Mouse (Mus musculus) heart, embryonic 13.5 days (tissue): ENCODE data around the gene Dzip1l. TPM values are rescaled to one million over a fixed set of nuclear protein-coding genes. Genes with fewer than 3 reads are reported as not detected.

Experiments
- ATAC-seq: fragments of 200-750 bp; cut with Nextera tagmentation; 2 replicates; pipeline ENCODE4 v1.8.0; 2017; ENCODE audit warnings: moderate TSS enrichment; ENCODE audit not compliant: insufficient number of reproducible peaks, low FRiP score, low TSS enrichment; ENCODE audit errors: extremely low read depth
- H3K27ac ChIP-seq: fragments of 300-500 bp; sonication (generic); replicated peaks from 2 replicates; pipeline ENCODE4 v1.5.1; 2015; ENCODE audit warnings: moderate library complexity, mild to moderate bottlenecking, inconsistent platforms
- H3K27me3 ChIP-seq: fragments of 300-500 bp; sonication (generic); replicated peaks from 2 replicates; pipeline ENCODE4 v1.6.1; 2015; ENCODE audit warnings: mild to moderate bottlenecking, inconsistent platforms
- H3K36me3 ChIP-seq: fragments of 300-500 bp; sonication (generic); 2 replicates; pipeline ENCODE4 v1.6.1; 2015; ENCODE audit warnings: mild to moderate bottlenecking, inconsistent platforms
- H3K4me1 ChIP-seq: fragments of 300-500 bp; sonication (generic); 2 replicates; pipeline ENCODE4 v1.6.1; 2015; ENCODE audit warnings: inconsistent platforms
- H3K4me2 ChIP-seq: fragments of 300-500 bp; sonication (generic); 2 replicates; pipeline ENCODE4 v1.6.1; 2015; ENCODE audit warnings: inconsistent platforms, mild to moderate bottlenecking, moderate library complexity
- H3K4me3 ChIP-seq: fragments of 300-500 bp; sonication (generic); 2 replicates; pipeline ENCODE4 v1.5.1; 2015; ENCODE audit warnings: moderate library complexity, mild to moderate bottlenecking, inconsistent platforms
- H3K9ac ChIP-seq: fragments of 300-500 bp; sonication (generic); 2 replicates; pipeline ENCODE4 v1.6.1; 2015; ENCODE audit warnings: inconsistent platforms, mild to moderate bottlenecking, moderate library complexity
- H3K9me3 ChIP-seq: fragments of 300-500 bp; sonication (generic); 2 replicates; pipeline ENCODE4 v1.6.1; 2016; ENCODE audit warnings: inconsistent platforms
- WGBS: fragments of 180-500 bp; shearing (Covaris S2); methylation state at CpG from one replicate; pipeline ENCODE4 v1.1.7; 2015; ENCODE audit warnings: mixed read lengths; 5-methylcytosine and 5-hydroxymethylcytosine counted together
- polyA plus RNA-seq: library from polyadenylated mRNA; unstranded; fragments of >200 nt; fragmentation: Nextera tagmentation; extraction: Ambion mirVana; gene quantifications from 2 replicates; pipeline ENCODE4 v1.2.1, GENCODE M21; 2015

Dzip1l gene
- polyA plus RNA-seq, 1 experiment from 2014 or later = 16.8 TPM

GRCm38 (mm10) chr9:99628581-99628980 lies 715 bp upstream of the Dzip1l start:
- Histone ChIP-seq H3K4me2 (peak overlapping the region; percentile 79), H3K36me3 (peaks cover 16% of the 10 kb centered on the region), H3K27me3 (no peaks in the 10 kb centered on the region), H3K4me1 (peaks cover 32% of the 10 kb centered on the region), H3K4me3 (no peak overlapping the region), H3K9ac (no peak overlapping the region), H3K27ac (peak overlapping the region; percentile 94), H3K9me3 (no peaks in the 10 kb centered on the region)
- ATAC-seq = no peak
- 50% methylated on average over 4 of the region's 4 CpGs for WGBS

- Histone ChIP-seq H3K4me1 (peaks cover 40% of the 10 kb centered on the region), H3K9me3 (no peaks in the 10 kb centered on the region), H3K27me3 (no peaks in the 10 kb centered on the region), H3K4me2 (peak overlapping the region; percentile 79), H3K36me3 (peaks cover 31% of the 10 kb centered on the region), H3K4me3 (peak overlapping the region; percentile 68), H3K9ac (peak overlapping the region; percentile 88), H3K27ac (peak overlapping the region; percentile 94)
- 0% methylated on average over 11 of the region's 11 CpGs for WGBS
- ATAC-seq = no peak; the same call in 1 of the 2 replicates
These were observed 775 bp downstream of the Dzip1l start for GRCm38 (mm10) chr9:99630071-99630470.

- H3K27me3 ChIP-seq = no peaks in the 10 kb centered on the region
- peak overlapping the region; percentile 88 for H3K9ac ChIP-seq
- peak overlapping the region; percentile 94 for H3K27ac ChIP-seq
- H3K4me2 ChIP-seq = peak overlapping the region; percentile 79
- H3K9me3 ChIP-seq = no peaks in the 10 kb centered on the region
- no peak for ATAC-seq
- peak overlapping the region; percentile 68 for H3K4me3 ChIP-seq
- 40% methylated on average over 9 of the region's 9 CpGs for WGBS
- peaks cover 37% of the 10 kb centered on the region for H3K36me3 ChIP-seq
- H3K4me1 ChIP-seq = peaks cover 42% of the 10 kb centered on the region
These were observed 1.3 kb downstream of the Dzip1l start for GRCm38 (mm10) chr9:99630528-99631125.

- no peaks in the 10 kb centered on the region for H3K9me3 ChIP-seq
- 49% methylated on average over 2 of the region's 2 CpGs for WGBS
- peaks cover 42% of the 10 kb centered on the region for H3K4me1 ChIP-seq
- H3K27ac ChIP-seq = no peak overlapping the region
- peaks cover 48% of the 10 kb centered on the region for H3K36me3 ChIP-seq
- peak overlapping the region; percentile 88 for H3K9ac ChIP-seq
- H3K4me3 ChIP-seq = peak overlapping the region; percentile 68
- peak overlapping the region; percentile 79 for H3K4me2 ChIP-seq
- H3K27me3 ChIP-seq = no peaks in the 10 kb centered on the region
- ATAC-seq = no peak
These were observed 2.5 kb downstream of the Dzip1l start for GRCm38 (mm10) chr9:99631781-99632180.

GRCm38 (mm10) chr9:99632264-99632663 lies 3.0 kb downstream of the Dzip1l start:
- H3K4me3 ChIP-seq = peak overlapping the region; percentile 68; the same call in 1 of the 2 replicates
- peaks cover 52% of the 10 kb centered on the region for H3K36me3 ChIP-seq
- H3K27ac ChIP-seq = no peak overlapping the region
- no peak for ATAC-seq
- H3K4me1 ChIP-seq = peaks cover 42% of the 10 kb centered on the region
- H3K9ac ChIP-seq = peak overlapping the region; percentile 88
- H3K4me2 ChIP-seq = peak overlapping the region; percentile 79
- H3K9me3 ChIP-seq = no peaks in the 10 kb centered on the region
- 59% methylated on average over 8 of the region's 8 CpGs for WGBS
- H3K27me3 ChIP-seq = no peaks in the 10 kb centered on the region

GRCm38 (mm10) chr9:99636776-99637175 lies 7.5 kb downstream of the Dzip1l start:
- no peaks in the 10 kb centered on the region for H3K9me3 ChIP-seq
- no peak overlapping the region for H3K27ac ChIP-seq
- peaks cover 92% of the 10 kb centered on the region for H3K36me3 ChIP-seq
- no peak for ATAC-seq
- peaks cover 21% of the 10 kb centered on the region for H3K4me1 ChIP-seq
- WGBS = 78% methylated on average over 1 of the region's 1 CpGs
- no peak overlapping the region for H3K4me2 ChIP-seq
- no peak overlapping the region for H3K9ac ChIP-seq
- no peaks in the 10 kb centered on the region for H3K27me3 ChIP-seq
- H3K4me3 ChIP-seq = no peak overlapping the region

GRCm38 (mm10) chr9:99637227-99637626 lies 7.9 kb downstream of the Dzip1l start:
- no peaks in the 10 kb centered on the region for H3K9me3 ChIP-seq
- no peak overlapping the region for H3K27ac ChIP-seq
- no peak overlapping the region for H3K4me2 ChIP-seq
- 87% methylated on average over 17 of the region's 17 CpGs for WGBS
- H3K4me3 ChIP-seq = no peak overlapping the region
- peaks cover 93% of the 10 kb centered on the region for H3K36me3 ChIP-seq
- no peaks in the 10 kb centered on the region for H3K27me3 ChIP-seq
- H3K9ac ChIP-seq = no peak overlapping the region
- H3K4me1 ChIP-seq = peaks cover 16% of the 10 kb centered on the region
- no peak for ATAC-seq

GRCm38 (mm10) chr9:99637736-99638135 lies 8.4 kb downstream of the Dzip1l start:
- Histone ChIP-seq H3K36me3 (peaks cover 93% of the 10 kb centered on the region), H3K9ac (no peak overlapping the region), H3K27me3 (no peaks in the 10 kb centered on the region), H3K4me1 (peaks cover 11% of the 10 kb centered on the region; the same call in 1 of the 2 replicates), H3K9me3 (no peaks in the 10 kb centered on the region), H3K27ac (no peak overlapping the region), H3K4me2 (no peak overlapping the region), H3K4me3 (no peak overlapping the region)
- 94% methylated on average over 13 of the region's 13 CpGs for WGBS
- no peak for ATAC-seq

- H3K9ac ChIP-seq = no peak overlapping the region
- H3K27me3 ChIP-seq = no peaks in the 10 kb centered on the region
- H3K27ac ChIP-seq = no peak overlapping the region
- H3K36me3 ChIP-seq = peaks cover 88% of the 10 kb centered on the region
- H3K4me1 ChIP-seq = peaks cover 3% of the 10 kb centered on the region; the same call in 1 of the 2 replicates
- H3K9me3 ChIP-seq = no peaks in the 10 kb centered on the region
- H3K4me2 ChIP-seq = no peak overlapping the region
- WGBS = 83% methylated on average over 5 of the region's 5 CpGs
- ATAC-seq = no peak
- H3K4me3 ChIP-seq = no peak overlapping the region
These were observed 10.7 kb downstream of the Dzip1l start for GRCm38 (mm10) chr9:99639957-99640356.

- Histone ChIP-seq H3K9me3 (no peaks in the 10 kb centered on the region), H3K4me2 (no peak overlapping the region), H3K27ac (no peak overlapping the region), H3K4me3 (no peak overlapping the region), H3K27me3 (no peaks in the 10 kb centered on the region), H3K36me3 (peaks cover 89% of the 10 kb centered on the region), H3K4me1 (no peaks in the 10 kb centered on the region), H3K9ac (no peak overlapping the region)
- ATAC-seq = no peak
- 80% methylated on average over 6 of the region's 6 CpGs for WGBS
These were observed 16.1 kb downstream of the Dzip1l start for GRCm38 (mm10) chr9:99645416-99645815.

GRCm38 (mm10) chr9:99646102-99646501 lies 16.8 kb downstream of the Dzip1l start:
- peaks cover 93% of the 10 kb centered on the region for H3K36me3 ChIP-seq
- H3K9ac ChIP-seq = no peak overlapping the region
- no peak for ATAC-seq
- no peak overlapping the region for H3K27ac ChIP-seq
- H3K4me1 ChIP-seq = no peaks in the 10 kb centered on the region
- 86% methylated on average over 6 of the region's 6 CpGs for WGBS
- H3K9me3 ChIP-seq = no peaks in the 10 kb centered on the region
- H3K4me2 ChIP-seq = no peak overlapping the region
- H3K4me3 ChIP-seq = no peak overlapping the region
- no peaks in the 10 kb centered on the region for H3K27me3 ChIP-seq

- Histone ChIP-seq H3K27me3 (no peaks in the 10 kb centered on the region), H3K4me2 (no peak overlapping the region), H3K27ac (no peak overlapping the region; the same call in 1 of the 2 replicates), H3K4me3 (no peak overlapping the region), H3K36me3 (peaks cover 83% of the 10 kb centered on the region), H3K9me3 (no peaks in the 10 kb centered on the region), H3K4me1 (peaks cover 17% of the 10 kb centered on the region), H3K9ac (peak overlapping the region; percentile 24; the same call in 1 of the 2 replicates)
- no peak for ATAC-seq
- 55% methylated on average over 10 of the region's 10 CpGs for WGBS
These were observed 31.5 kb downstream of the Dzip1l start for GRCm38 (mm10) chr9:99660756-99661155.
